Mouse (Mus musculus): ENCODE measurements at regions not wholly inside any gene's neighbourhood (a gene's known extent, or its start where the extent isn't known, plus 50 kb on each side); places are given as distances from the start of the nearest gene placed in this dataset.
"Not testable (repeated sequence)": the region's sequence is repeated elsewhere in the genome, so short reads cannot be mapped to it uniquely, and the experiment has no call there.

DNA sequence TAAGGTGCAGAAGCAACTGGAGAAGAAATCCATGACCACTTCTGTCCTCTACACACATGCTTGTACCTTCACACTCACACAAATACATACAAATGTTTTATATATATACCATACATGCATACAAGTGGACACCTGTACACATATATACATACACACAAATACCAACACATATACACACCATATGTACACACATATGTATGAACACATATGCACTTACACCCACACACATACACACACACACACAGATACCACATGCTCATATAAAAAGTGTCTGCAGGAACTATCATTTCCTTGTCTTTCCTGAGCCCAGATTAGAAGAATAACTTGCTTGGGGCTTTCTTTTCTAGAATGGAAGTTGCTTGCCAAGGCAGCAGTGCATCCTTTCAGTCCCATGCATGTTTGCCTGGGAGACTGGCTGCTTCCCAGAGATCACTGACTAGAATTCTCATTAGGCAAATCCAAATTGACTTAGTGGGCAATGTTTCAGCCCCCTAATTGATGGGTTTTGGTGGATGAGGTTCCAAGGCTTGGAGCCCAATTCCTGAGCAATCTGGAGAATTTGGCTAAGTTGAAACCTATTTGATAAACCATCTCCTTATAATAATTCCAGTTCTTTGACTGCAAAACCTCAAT lies 169.2 kb upstream of the Hddc2 start:
- Histone ChIP-seq H3K4me1 (ENCODE audit: control insufficient read depth, insufficient read depth, low read length) (no peaks in the 10 kb centered on the region), H3K27ac (ENCODE audit: insufficient read depth, low read length) (no peak overlapping the region), H3K4me3 (ENCODE audit: insufficient read depth, low read length) (no peak overlapping the region)
- no peak for TF ChIP-seq POLR2A (IDR thresholded peaks at IDR 0.05; ENCODE audit: extremely low read depth, insufficient read depth, low read length)

DNA sequence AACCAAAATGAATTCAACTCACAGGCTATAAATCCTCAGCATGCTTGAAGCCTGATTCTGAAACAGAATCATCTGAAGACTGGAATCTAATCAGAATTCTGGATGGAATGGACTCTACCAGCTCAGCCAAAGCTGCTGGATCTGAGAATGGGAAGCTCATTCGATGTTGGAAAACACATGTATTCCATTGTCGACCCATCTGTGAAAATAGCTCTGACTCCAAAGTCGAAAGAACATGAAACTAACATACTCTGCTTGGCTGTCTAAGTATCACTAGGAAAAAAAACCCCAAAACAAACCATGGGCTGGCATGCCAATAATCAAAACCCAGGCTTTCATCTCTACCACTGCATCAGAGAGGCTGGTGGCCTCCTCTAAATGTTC lies 168.7 kb upstream of the Hddc2 start:
- Histone ChIP-seq H3K27ac (ENCODE audit: insufficient read depth, low read length) (no peak overlapping the region), H3K4me3 (ENCODE audit: insufficient read depth, low read length) (no peak overlapping the region), H3K4me1 (ENCODE audit: control insufficient read depth, insufficient read depth, low read length) (no peaks in the 10 kb centered on the region)
- TF ChIP-seq CTCF (IDR thresholded peaks at IDR 0.05; ENCODE audit: extremely low read depth, insufficient read depth, low read length) = no peak
- TF ChIP-seq POLR2A (IDR thresholded peaks at IDR 0.05; ENCODE audit: extremely low read depth, insufficient read depth, low read length) = no peak

DNA sequence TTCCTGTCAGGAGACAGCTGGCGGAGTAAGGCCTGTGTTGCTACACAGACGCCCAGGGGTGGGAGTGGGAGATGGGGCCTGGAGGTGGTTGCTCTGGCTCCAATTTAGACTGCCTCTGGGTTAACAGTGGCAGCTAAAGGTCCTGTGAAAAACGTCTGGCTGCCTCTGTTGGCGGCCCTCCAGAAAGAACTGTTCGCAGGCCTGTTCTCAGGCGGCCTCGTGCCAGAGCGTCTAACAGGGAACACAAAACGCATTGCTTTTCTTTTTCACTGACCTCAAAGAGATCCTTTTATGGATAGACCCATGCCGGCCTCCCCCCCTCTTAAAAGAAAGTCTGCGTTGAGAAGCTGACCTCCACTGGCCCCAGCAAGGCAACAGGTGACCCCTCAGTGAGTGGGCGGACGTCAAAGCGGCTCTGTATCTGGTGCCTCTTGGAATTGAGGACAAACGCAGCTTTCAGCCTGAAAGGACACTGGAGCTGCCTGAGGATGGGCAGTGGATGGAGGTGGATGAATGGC lies 140.0 kb upstream of the Hddc2 start:
- Histone ChIP-seq H3K4me1 (ENCODE audit: control insufficient read depth, insufficient read depth, low read length) (no peaks in the 10 kb centered on the region), H3K27ac (ENCODE audit: insufficient read depth, low read length) (no peak overlapping the region), H3K4me3 (ENCODE audit: insufficient read depth, low read length) (no peak overlapping the region)
- TF ChIP-seq CTCF (IDR thresholded peaks at IDR 0.05; ENCODE audit: extremely low read depth, insufficient read depth, low read length) (no peak), POLR2A (IDR thresholded peaks at IDR 0.05; ENCODE audit: extremely low read depth, insufficient read depth, low read length) (no peak)

DNA sequence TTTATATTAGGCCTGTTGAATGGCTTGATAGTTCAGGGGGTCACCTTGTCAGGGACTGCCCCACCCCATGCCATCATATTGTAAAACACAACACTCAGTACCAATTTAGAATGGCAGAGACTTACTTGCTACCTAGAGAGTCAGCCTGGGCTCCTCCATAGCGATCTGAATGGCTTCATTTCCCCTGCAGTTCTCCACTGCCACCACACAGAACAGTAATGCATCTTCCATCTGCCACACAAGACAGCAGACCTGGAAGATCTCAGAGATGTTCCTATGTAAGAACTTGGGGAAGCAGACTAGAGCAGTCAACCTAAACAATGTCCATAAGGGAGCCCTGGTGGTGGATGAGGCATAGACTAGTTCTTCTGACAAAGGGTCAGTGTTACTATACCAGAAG lies 123.6 kb upstream of the Hddc2 start:
- no peak overlapping the region for H3K27ac ChIP-seq (ENCODE audit: insufficient read depth, low read length)
- no peak overlapping the region for H3K4me3 ChIP-seq (ENCODE audit: insufficient read depth, low read length)
- H3K4me1 ChIP-seq (ENCODE audit: control insufficient read depth, insufficient read depth, low read length) = no peaks in the 10 kb centered on the region
- TF ChIP-seq POLR2A (IDR thresholded peaks at IDR 0.05; ENCODE audit: extremely low read depth, insufficient read depth, low read length) (no peak), CTCF (IDR thresholded peaks at IDR 0.05; ENCODE audit: extremely low read depth, insufficient read depth, low read length) (no peak)

DNA sequence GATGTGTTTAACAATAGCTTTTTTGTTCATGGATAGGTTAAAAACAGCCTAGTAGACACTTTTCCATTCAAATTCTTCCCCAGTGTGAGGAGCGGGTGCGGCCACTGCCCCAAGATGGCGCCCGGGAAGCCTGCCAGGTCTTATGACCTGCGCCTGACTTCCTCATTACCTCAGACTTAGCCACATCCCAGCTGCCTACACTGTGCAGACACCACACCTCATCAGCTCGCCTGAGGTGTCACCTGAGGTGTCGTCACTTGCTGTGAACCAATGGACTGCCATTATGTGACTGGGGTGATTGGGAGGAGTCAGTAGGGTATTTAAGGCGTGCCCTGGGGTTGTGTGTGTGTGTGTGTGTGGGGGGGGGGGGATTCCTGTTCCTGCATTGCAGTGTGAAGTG lies 101.0 kb upstream of the Hddc2 start:
- H3K4me3 ChIP-seq (ENCODE audit: insufficient read depth, low read length); H3K27ac ChIP-seq (ENCODE audit: insufficient read depth, low read length); H3K4me1 ChIP-seq (ENCODE audit: control insufficient read depth, insufficient read depth, low read length): not testable (repeated sequence)

DNA sequence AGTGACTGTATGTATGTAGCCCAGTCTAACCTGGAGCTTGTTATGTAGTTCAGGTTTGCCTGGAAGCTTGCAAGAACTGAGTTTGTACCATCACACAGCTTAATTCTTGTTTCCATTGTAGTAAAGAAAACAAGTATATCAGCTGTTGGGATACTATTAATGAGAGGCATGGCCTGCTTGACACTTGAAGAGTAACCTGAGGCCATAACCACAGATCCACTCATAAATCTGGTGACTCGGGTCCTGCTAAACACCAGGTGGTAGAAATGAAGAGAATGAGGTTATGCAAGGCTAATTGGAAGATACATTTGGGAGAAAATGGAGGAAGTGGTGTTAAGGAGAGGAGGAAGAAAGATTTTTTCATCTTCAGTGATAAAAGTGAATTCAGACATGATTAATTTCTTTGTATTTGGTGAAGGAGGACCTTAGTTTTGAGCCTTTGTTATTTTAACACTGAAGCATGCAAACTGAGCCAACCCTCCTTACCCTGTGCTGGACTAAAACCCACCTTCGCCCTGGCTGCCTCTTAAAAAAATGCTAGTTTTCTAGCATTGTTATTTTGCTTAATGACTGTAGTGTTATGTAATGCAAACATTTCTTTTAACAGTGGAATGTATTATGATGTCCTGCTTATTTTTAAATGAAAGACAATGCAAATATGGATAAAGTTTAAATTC lies 100.3 kb upstream of the Hddc2 start:
- H3K4me1 ChIP-seq (ENCODE audit: control insufficient read depth, insufficient read depth, low read length) = no peaks in the 10 kb centered on the region
- H3K4me3 ChIP-seq (ENCODE audit: insufficient read depth, low read length) = no peak overlapping the region
- H3K27ac ChIP-seq (ENCODE audit: insufficient read depth, low read length) = no peak overlapping the region
- no peak for TF ChIP-seq CTCF (IDR thresholded peaks at IDR 0.05; ENCODE audit: extremely low read depth, insufficient read depth, low read length)
- TF ChIP-seq POLR2A (IDR thresholded peaks at IDR 0.05; ENCODE audit: extremely low read depth, insufficient read depth, low read length) = no peak

DNA sequence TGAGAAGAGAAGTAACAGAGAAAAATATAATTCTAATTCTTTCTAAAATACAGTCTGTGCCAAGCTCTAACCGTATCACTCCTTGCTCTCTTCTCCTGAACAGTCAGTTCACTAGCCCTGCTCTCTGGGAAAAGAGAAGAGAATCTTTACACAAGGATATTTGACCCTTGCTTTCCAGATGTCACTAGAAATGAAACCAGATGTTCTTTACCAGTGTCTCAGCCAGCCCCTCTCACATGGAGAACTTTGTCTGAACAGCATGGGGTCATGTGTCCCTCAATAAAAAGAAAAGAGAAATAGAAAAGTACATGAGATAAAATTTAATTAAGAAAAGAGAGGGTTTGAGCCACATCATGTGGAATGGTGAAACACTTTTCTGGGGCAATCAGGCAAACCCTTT lies 91.3 kb upstream of the Hddc2 start:
- H3K27ac ChIP-seq (ENCODE audit: insufficient read depth, low read length) = no peak overlapping the region
- H3K4me1 ChIP-seq (ENCODE audit: control insufficient read depth, insufficient read depth, low read length) = no peaks in the 10 kb centered on the region
- H3K4me3 ChIP-seq (ENCODE audit: insufficient read depth, low read length) = no peak overlapping the region
- TF ChIP-seq CTCF (IDR thresholded peaks at IDR 0.05; ENCODE audit: extremely low read depth, insufficient read depth, low read length) (no peak), POLR2A (IDR thresholded peaks at IDR 0.05; ENCODE audit: extremely low read depth, insufficient read depth, low read length) (no peak)

DNA sequence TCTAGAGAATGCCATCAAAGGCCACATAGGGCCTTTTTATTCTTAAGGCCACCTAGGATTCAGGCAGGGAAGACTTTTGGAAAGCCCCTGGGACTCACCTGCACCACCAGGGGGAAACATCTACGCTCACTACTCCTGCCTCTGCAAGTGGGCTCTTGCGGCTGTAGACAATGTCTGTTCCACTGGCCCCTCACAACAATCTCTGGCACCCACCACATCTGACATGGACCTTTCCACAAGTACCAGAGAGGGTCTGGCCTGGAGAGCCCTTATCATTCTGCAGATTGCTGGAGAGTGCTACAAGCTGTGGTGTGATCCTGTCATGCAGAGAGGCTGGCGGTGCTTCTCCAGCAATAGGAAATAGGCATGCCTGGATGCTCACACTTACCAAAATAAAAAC lies 84.1 kb upstream of the Hddc2 start:
- H3K4me3 ChIP-seq (ENCODE audit: insufficient read depth, low read length) = no peak overlapping the region
- TF ChIP-seq CTCF (IDR thresholded peaks at IDR 0.05; ENCODE audit: extremely low read depth, insufficient read depth, low read length) = no peak
- TF ChIP-seq POLR2A (IDR thresholded peaks at IDR 0.05; ENCODE audit: extremely low read depth, insufficient read depth, low read length) = no peak
- H3K27ac ChIP-seq (ENCODE audit: insufficient read depth, low read length) = no peak overlapping the region
- H3K4me1 ChIP-seq (ENCODE audit: control insufficient read depth, insufficient read depth, low read length) = no peaks in the 10 kb centered on the region

DNA sequence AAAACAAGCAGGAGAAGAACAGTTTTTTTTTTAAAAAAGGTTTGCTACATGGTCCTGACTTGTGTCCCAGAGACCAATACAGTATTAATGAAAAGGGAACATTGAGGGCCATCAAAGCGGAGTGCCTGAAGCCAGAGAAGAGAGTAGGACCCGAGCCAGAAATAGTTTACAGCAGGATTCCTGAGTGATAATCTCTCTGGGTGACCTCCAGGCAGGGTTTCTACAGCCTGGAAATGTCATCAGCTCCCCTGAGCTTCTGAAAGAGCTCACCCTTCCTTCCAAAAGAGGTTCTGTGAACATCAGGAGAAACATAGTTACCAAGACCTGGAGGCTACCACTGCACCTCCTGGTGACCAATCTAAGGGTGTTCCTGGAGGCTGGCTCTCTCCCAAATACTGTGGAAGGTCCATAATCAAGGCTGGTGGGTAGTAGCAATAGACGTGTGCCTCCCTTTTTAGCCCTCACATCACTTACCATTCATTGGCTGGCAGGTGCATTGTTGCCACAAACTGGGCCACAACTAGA lies 70.7 kb upstream of the Hddc2 start:
- no peak for TF ChIP-seq POLR2A (IDR thresholded peaks at IDR 0.05; ENCODE audit: extremely low read depth, insufficient read depth, low read length)
- TF ChIP-seq CTCF (IDR thresholded peaks at IDR 0.05; ENCODE audit: extremely low read depth, insufficient read depth, low read length) = no peak
- H3K27ac ChIP-seq (ENCODE audit: insufficient read depth, low read length) = no peak overlapping the region

More for the DNA sequence above, 70.7 kb upstream of the Hddc2 start:
- Histone ChIP-seq H3K4me3 (ENCODE audit: insufficient read depth, low read length) (no peak overlapping the region), H3K4me1 (ENCODE audit: control insufficient read depth, insufficient read depth, low read length) (no peaks in the 10 kb centered on the region)

Data from cortical plate, adult 2 months (tissue).